Mouse (Mus musculus) A20 (cell line): ENCODE data around the gene 2300002M23Rik.

Experiments used
- DNase-seq: peaks from one replicate; pipeline ENCODE4 v3.0.0-alpha.2; 2011; ENCODE audit warnings: low read depth, low spot score

The 2300002M23Rik gene

DNA sequence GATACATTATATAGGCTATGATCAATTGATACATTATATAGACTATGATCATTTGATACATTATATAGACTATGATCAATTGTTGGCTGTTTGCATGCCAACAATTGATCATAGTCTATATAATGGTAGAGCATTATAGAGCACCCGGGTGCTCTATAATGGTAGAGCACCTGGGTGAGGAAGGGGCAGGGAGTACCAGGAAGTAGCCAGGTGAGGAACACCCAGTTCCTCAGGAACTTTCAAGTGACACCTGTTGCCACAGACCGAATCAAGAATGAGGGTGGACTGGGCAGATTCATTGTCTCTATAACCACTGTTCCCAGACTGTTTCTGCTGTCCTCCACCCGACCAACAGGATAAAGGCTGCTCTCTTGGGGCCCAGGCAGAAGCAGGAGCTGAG lies at the start of gene 2300002M23Rik:
Gene 2300002M23Rik, plus strand, starts transcription at position 301 of the 400 bp plus-strand sequence.
- DNase-seq = no peak

DNA sequence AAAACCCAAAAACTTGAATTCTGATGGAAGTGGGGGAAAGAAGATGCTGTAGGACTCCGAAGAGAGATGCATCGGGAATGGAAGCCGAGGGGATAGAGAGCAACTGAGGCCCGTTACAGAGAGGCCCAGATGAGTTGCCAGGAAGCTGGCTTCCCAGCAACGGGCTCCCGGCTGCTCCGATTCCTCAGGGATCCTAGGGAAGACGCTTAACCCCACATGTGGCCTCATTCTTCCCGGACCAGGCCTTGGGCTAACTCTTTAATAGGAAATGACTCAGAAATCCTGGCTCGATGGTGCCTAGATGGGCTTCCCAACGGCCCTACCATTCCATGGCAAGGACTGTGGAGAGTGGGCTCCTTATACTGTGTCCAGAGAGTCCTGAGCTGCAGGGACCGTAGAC lies 49.7 kb upstream of the 2300002M23Rik start:
- no peak for DNase-seq

DNA sequence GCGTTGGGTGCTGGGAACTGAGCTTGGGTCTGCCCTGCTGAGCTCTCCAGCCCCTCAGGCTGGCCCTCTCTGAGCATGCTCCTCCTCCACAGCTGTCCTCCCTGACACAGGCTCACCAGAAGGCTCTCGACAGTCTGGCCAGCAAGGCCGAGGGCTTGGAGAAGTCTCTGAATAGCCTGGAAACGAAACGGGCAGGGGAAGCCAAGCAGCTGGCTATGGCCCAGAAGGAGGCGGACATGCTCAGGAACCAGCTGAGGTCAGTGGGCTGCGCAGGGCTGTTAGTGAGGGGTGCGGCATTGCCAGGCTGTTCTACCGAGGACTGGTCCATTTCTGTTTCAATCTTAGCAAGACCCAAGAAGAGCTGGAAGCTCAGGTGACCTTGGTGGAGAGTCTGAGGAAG lies 42.9 kb upstream of the 2300002M23Rik start:
- DNase-seq = no peak

DNA sequence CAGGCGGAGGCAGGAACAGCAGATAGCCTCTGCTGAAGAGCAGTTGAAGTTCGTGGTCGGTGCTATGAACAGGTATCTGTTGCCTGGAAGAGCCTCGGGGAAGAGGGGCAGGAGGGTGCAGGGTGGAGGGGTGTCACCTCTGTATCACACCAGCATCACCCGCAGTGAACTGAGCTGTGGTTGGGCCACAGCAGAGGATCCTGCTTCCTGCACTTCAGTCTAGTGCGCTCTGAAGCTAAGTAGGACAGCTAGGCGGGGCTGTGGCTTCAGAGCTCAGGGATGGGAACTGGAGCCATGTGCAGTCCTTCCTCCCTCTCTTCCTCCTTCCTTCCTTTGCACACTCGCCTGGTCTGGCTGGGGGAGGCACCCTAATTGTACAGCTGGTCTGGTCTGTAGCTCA lies 40.6 kb upstream of the 2300002M23Rik start:
- no peak for DNase-seq

GRCm38 (mm10) chr17:35532360-35532759 lies 34.9 kb upstream of the 2300002M23Rik start:
- DNase-seq = no peak

- no peak for DNase-seq
Measured at GRCm38 (mm10) chr17:35532901-35533300, 34.3 kb upstream of the 2300002M23Rik start, which contains the start of gene Psors1c2. Gene Psors1c2 (plus strand): TSS chr17:35533201.

- peak; percentile 61 for DNase-seq
Measured at GRCm38 (mm10) chr17:35534343-35534742, 32.9 kb upstream of the 2300002M23Rik start.

DNA sequence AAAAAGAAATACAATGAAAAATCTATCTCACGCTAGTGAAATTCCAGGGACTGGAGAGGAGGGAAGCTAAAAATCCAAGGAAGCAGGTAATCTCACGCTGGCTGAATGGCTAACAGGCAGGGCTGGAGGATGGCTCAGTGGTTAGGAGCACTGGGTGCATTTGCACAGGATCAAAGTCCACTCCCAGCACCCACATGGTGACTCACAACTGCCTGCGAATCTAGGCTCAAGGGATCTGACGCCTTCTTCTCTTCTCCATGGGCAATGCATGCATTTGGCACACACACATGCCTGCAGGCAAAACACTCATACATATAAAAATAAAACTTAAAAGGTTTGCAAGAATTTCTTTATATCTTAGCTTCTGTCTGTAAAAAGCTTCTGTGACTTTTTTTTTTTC lies 29.8 kb upstream of the 2300002M23Rik start:
- DNase-seq = no peak

DNA sequence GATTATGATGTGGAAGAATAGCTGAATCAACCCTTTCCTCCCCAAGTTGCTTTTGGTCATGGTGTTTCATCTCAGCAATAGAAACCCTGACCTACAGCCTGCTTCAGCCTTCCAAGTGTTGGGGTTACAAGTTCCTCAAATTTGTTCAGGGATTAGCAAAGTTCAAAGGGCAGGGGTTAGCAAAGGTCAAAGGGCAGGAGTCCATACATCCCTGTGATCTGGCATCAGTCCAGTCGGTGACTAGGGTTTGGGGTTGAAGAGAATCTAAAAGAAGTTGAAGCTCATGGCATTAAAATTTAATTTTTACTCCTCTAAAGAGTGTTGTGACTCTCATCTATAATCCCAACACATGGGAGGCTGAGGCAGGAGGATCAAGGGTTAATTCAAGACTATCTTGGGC lies 28.8 kb upstream of the 2300002M23Rik start:
- DNase-seq = no peak

DNA sequence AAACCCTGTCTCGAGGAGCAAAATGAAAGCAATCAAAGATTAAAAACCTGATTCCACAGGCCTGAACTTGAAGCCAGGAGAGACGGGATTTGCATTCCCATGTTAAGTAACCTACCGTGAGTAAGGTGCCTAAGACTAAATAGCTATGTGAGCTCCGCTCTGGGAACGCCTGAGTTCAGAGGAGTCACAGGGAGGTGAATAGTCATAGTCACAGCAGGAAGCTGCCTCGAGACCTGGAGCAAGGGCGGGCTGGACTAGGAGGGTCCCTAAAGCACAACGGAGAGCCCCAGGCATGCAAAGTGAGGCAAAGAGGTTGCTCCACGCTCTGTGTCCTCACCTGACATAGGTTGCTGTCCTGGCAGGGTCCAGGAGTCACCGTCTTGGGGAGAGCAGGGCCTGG lies 27.7 kb upstream of the 2300002M23Rik start:
- DNase-seq = no peak

- no peak for DNase-seq
Measured at GRCm38 (mm10) chr17:35542761-35543411, 24.4 kb upstream of the 2300002M23Rik start.

GRCm38 (mm10) chr17:35543412-35543861 lies 23.8 kb upstream of the 2300002M23Rik start:
- no peak for DNase-seq

GRCm38 (mm10) chr17:35544001-35544400 lies 23.2 kb upstream of the 2300002M23Rik start:
- DNase-seq = no peak

GRCm38 (mm10) chr17:35544680-35545079 lies 22.6 kb upstream of the 2300002M23Rik start:
- DNase-seq = peak; percentile 71

GRCm38 (mm10) chr17:35547465-35547864 lies 19.8 kb upstream of the 2300002M23Rik start:
- DNase-seq = peak; percentile 33

DNA sequence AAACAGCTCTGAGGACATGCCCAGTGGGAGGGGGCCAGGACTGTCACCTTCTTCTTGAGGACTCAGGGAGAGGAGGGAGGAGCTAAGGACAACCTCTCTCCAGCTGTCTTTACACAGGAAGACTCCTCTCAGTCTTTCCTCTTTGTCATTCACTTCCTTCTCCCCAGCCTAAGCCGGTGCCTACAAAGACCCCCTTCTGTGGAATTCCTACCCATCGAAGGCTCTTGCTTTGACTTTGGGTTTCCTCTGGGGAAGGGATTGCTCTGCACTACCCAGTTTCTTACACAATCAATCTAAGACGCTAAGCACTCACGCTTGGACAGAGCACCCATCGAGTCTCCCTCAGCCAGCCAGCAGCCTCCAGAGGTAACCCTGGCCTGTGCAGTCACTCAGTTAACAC lies 18.6 kb upstream of the 2300002M23Rik start:
- DNase-seq = no peak

- DNase-seq = no peak
Measured at GRCm38 (mm10) chr17:35549437-35550142, 17.7 kb upstream of the 2300002M23Rik start.

DNA sequence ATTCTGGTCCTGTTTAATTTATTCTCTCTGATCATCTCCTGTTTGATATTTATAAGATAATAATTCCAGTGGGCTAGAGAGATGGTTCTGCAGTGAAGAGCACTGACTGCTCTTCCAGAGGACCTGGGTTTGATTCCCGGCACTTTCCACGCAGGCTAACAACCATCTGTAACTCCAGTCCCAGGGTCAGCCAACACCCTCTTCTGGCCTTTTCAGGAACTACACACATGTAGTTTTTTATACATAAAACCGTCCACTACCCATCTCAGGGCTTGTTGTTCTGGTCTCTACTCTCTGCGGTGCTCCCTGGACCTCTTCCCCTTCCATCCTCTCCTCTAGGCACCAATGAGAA lies 17.1 kb upstream of the 2300002M23Rik start:
- DNase-seq = no peak

DNA sequence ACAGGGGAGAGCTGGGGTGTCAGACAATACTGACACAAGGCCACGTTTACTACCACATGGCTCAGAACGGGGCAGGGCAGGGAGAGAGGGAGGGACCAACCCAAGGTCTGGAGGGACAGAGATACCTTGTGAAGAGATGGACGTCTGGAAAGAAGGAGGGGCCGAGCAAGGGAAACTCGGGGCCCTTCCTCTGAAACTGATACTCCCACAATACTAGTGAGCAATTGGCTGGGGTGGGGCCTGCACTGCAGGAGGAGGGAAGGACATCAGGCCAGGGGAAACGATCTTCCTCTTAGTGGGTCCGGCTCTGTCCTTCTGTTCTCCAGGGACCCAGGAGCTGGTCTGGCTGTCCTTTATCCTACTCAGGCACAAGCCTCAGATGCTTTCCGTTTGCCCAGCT lies 16.4 kb upstream of the 2300002M23Rik start:
- DNase-seq = no peak

- DNase-seq = no peak
Measured at GRCm38 (mm10) chr17:35551881-35552414, 15.3 kb upstream of the 2300002M23Rik start, which contains the start of gene Cdsn. Gene Cdsn (plus strand): TSS chr17:35552128.

- no peak for DNase-seq
Measured at GRCm38 (mm10) chr17:35554321-35554720, 12.9 kb upstream of the 2300002M23Rik start.

GRCm38 (mm10) chr17:35554761-35555397 lies 12.4 kb upstream of the 2300002M23Rik start:
- peak; percentile 65 for DNase-seq
